Mouse (Mus musculus): ENCODE measurements at regions not wholly inside any gene's neighbourhood (a gene's known extent, or its start where the extent isn't known, plus 50 kb on each side); places are given as distances from the start of the nearest gene placed in this dataset.
A peak's percentile ranks its signal among the peaks of the same experiment; 100 is the strongest.

DNA sequence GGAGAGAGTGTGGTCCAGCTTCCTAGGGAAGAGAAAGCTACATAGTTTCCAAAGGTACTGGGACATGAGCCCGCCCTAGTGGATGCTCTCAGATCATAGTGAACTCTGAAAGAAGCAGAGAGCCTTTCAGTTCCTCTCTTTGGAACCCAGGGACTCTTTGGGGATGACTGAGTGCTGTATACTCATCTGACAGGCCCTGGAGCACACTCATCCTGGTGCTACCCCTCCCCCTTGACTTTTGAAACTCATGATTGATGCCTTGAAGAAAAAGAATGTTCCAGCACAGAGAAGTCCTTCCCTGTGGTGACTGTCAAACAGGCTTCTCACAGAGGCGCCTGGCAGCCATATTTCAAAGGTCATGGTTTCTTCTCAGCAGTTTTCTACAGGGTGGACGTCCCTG lies 254.2 kb upstream of the Eif4g2 start:
- DNase-seq (ENCODE audit: low spot score in 2 of 2): no peak

- no peak for DNase-seq (ENCODE audit: low spot score in 2 of 2)
These were observed 240.1 kb upstream of the Eif4g2 start for GRCm38 (mm10) chr7:111322901-111323300.

DNA sequence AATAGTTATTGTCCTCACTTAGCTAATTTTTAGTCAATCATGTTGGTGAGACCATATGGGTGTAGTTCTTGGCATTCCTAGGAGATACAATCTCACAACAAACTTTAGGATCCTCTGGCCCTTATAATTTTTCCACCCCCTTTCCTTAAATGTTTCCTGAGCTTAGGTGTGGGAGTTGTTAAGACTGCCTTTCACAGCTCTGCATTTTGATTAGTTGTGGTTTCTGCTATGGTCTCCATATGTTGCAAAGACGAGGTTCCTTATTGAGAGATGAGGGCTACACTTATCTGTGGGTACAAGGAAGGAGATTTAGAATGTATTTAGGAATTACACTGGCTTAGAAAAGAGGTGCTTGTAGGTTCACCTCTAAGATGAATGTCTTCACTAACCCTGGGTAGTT lies 237.1 kb upstream of the Eif4g2 start:
- DNase-seq (ENCODE audit: low spot score in 2 of 2): no peak

GRCm38 (mm10) chr7:111316479-111316990 lies 233.7 kb upstream of the Eif4g2 start:
- DNase-seq (ENCODE audit: low spot score in 2 of 2): no peak

- no peak for DNase-seq (ENCODE audit: low spot score in 2 of 2)
These were observed 231.1 kb upstream of the Eif4g2 start for GRCm38 (mm10) chr7:111313921-111314320.

DNA sequence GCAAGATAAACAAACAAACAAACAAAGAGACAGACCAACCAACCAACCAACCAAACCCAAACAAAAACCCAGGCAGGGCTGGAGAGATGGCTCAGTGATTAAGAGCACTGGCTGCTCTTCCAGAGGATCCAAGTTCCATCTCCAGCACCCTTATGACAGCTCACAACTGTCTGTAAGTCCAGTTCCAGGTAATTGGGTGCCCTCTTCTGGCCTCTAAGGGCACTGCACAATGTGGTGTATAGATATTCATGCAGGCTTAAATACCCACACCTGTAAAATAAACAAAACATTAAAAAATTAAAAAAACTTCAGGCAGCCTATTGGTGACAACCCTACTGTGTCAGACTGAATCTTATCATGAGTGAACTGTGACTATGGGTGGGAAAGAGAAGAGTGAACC lies 222.4 kb upstream of the Eif4g2 start:
- no peak for DNase-seq (ENCODE audit: low spot score in 2 of 2)

GRCm38 (mm10) chr7:111301791-111302488 lies 219.1 kb upstream of the Eif4g2 start:
- no peak for DNase-seq (ENCODE audit: low spot score in 2 of 2)

DNA sequence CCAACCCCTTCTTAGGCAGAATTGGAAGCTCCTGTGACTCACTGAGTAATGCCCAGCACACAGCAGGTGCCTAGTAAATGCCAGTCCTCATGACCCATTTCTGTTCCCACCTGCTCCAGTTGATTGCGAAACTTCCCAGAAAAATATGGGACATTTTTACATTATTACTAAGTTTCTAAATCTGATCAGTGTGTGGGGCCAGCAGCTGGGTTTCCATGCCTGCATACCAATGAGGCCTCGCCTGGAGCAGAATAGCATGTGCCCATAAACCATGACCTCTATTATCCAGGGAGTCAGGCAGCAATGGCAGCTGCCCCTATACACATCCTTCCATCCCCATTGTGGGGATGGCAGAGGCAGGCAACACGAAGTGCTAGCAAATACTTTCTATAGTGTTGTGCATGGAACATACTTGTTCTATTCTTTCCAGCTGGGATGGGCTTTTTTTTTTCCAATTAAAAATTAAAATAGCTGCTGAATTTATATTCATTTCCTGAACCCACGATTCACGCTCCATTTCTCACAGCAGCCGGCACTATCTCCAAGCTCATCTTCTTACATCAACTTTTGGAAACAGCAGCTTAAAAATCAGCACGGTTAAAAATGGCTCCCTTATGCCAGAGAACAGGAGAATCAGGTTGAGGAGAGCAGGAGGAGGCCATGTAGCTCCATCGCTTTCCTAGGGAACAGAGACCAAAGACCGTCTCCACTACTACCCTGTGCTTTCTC lies 214.5 kb upstream of the Eif4g2 start:
- no peak for DNase-seq (ENCODE audit: low spot score in 2 of 2)

DNA sequence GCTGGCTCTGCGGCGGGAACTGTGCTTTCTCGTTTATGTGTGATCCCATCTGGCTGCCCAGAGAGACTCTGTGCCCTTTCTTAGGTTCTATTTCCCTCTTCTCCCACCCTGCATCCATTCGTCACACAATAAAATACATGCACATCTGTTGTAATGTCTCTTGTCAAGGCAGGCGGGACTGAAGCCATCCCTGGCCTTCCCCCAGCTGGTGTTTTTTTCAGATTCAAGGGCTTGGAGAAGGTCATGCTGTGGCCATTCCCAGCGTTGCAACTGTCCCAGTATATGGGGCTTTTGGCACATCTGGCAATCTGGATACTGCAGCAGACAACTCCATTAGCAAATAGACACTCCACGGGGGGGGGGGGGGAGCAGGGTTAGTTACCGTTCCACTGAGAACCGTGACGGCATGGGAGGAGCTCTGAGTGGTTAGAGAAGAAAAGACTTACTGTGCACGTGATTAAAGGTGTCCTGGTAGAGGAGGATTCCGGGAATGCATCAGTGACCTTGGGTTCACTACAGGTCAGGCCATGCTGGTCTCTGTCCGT lies 200.7 kb upstream of the Eif4g2 start:
- DNase-seq (ENCODE audit: low spot score in 2 of 2): no peak

DNA sequence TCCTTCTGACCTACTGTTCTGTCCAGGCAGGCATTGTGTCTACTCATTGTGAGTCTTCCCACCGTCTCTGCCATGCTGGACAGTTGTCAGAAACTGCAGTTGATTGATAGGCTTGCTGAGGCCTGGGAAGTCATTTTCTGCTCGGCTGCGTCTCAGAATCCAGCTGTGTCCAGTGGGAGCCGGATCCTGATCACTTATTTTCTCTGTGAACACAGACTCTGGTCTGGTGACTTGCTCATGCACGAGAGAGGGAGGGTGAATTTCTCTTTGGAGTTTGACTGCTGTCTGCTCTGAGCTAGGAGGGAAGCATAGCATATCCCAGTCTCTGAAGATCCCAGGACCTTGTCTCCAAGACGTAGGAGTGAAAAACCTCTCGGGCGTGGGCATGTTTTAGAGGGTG lies 199.5 kb upstream of the Eif4g2 start:
- no peak for DNase-seq (ENCODE audit: low spot score in 2 of 2)

DNA sequence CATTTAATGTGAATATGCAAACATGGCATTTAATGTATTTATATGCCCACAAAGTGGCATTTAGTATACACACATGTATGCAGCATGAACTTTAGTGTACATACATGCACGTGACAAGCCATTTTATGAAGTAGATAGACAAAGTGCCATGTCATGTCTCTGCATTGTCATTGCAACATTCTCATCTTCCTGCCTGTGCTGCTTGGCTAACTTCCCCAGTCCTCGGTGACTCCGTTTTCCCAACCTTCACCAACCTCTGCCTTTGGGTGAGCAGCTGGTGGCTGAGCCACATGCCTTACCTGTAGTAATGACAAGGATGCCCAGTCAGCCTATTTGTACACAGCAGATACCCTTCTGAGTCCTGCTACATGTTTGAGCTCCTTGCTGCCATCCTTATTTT lies 194.9 kb upstream of the Eif4g2 start:
- no peak for DNase-seq (ENCODE audit: low spot score in 2 of 2)

- DNase-seq (ENCODE audit: low spot score in 2 of 2): no peak
These were observed 191.0 kb upstream of the Eif4g2 start for GRCm38 (mm10) chr7:111273839-111274238.

DNA sequence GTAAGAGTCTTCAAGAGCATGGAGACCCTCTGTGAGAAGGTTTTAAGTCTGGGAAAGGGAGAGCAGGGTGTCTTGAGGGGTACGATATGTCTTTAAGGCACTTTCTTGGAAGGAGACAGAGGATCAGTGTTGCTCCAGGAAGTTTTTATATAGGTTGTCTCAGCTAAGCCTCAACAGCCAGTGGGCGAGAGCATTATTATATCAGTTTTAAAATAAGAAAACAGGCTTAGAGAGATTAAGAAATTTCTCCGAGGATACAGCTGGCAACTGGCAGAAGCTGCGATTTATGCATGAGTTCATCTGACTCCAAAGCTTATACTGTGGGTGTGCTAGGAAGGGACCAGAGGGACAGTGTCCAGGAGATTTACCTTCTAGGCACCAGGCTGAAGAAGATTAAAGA lies 188.0 kb upstream of the Eif4g2 start:
- no peak for DNase-seq (ENCODE audit: low spot score in 2 of 2)

- DNase-seq (ENCODE audit: low spot score in 2 of 2): no peak
These were observed 185.4 kb upstream of the Eif4g2 start for GRCm38 (mm10) chr7:111268197-111268596.

- no peak for DNase-seq (ENCODE audit: low spot score in 2 of 2)
These were observed 180.5 kb upstream of the Eif4g2 start for GRCm38 (mm10) chr7:111263302-111263701.

DNA sequence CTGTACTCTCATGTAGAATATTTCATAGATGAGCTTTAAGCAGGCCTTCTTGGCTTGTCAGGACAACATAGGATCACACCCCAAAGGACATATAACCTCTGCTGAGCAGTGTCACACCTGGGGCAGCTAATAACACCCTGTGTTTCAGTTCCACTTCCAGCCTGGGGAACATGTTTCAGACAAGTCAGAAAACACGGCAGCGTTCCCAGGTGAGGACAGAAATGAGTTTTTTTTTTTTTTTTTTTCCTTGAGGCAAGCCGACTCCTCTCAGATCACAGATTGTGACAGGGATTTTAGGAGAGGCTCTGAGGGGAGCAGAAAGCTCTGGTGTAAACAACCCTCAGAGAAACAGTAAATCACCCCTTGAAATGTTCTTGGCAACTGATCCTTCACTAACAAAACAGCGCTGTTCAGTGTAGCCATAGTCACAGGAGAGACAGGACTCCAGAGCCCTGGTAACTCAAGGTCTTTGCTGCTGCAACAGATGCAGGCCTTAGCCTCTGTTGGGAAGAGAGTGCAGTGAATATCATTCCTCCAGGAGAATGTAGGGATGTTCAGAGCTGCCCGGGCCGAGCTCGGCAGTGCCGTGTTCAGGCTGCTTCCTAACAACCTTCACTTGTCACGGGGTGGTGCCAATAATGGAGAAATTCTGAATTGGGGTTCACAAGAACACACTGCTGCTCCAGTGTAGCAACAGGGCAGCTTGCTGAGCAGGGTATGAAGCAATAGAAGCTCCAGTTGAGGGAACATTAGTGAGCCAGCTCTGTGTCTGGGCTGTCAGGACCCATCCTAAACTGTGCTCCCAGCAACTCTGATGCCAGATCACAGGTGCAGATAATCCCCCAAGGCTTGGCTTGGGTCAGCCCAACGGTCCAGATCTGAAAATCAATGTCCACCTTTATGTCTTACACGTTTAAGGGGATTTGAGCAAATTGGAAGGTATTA lies 177.1 kb upstream of the Eif4g2 start:
- no peak for DNase-seq (ENCODE audit: low spot score in 2 of 2)

- DNase-seq (ENCODE audit: low spot score in 2 of 2): no peak
These were observed 175.0 kb upstream of the Eif4g2 start for GRCm38 (mm10) chr7:111257842-111258241.

GRCm38 (mm10) chr7:111256199-111256598 lies 173.4 kb upstream of the Eif4g2 start:
- DNase-seq (ENCODE audit: low spot score in 2 of 2): no peak

- peak; percentile 55 to 80 for DNase-seq (ENCODE audit: low spot score in 2 of 2)
These were observed 166.8 kb upstream of the Eif4g2 start for GRCm38 (mm10) chr7:111249606-111250005.

DNA sequence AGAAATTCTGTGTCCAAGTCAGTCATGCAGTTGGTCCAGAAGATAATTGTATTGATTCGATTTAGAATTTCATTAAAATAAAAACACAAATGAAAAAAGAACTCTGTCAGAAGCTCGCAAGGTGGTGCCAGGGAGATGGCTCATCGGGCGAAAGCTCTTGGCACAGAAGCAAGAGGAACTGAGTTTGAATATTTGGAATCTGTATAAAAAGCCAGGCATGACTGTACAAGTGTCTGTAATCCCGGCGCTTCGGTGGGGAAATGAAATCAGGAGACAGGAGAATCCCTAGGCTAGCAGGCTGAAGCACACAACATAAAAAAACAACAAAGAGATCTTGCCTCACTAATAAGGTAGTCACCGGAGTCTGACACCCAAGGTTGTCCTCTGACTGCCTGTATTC lies 162.7 kb upstream of the Eif4g2 start:
- no peak for DNase-seq (ENCODE audit: low spot score in 2 of 2)

- DNase-seq (ENCODE audit: low spot score in 2 of 2): no peak
These were observed 162.2 kb upstream of the Eif4g2 start for GRCm38 (mm10) chr7:111245067-111245466.
